Comparison of ENCODE assay signal across 12 mouse cellular contexts in genomic region chr5:123288079-123288478, GRCm38 (mm10). TPM values are rescaled to one million over a fixed set of nuclear protein-coding genes. Genes with fewer than 3 reads are reported as not detected.
DNase-seq lines count a peak whose midpoint lies in the region; TF ChIP-seq lines count a peak whose summit lies in the region.
"Had no signal": no experiment of that assay in that cellular context is flagged by ENCODE, and none has a peak within 500 bp of the region (broad histone marks: within the 10 kb centered on the region; RNA-seq: fewer than 3 reads in every experiment).

No protein-coding gene starts in this region.

- H3K9me3 ChIP-seq in forebrain, embryonic 10.5 days, result peaks cover 9% of the 10 kb centered on the region; the same call in 1 of the 2 replicates
- H3K9me3 ChIP-seq: hindbrain, embryonic 15.5 days; stomach, embryonic 15.5 days had no signal

- H3K27me3 ChIP-seq in testis, adult 2 months (ENCODE audit: control insufficient read depth, insufficient read depth, low read length), result no peaks in the 10 kb centered on the region
- H3K27me3 ChIP-seq in forebrain, embryonic 10.5 days (ENCODE audit: poor library complexity, severe bottlenecking), result no peaks in the 10 kb centered on the region
- H3K27me3 ChIP-seq: embryonic facial prominence, embryonic 15.5 days; hindbrain, embryonic 15.5 days; stomach, embryonic 15.5 days had no signal

- intact Hi-C loops in gastrocnemius, adult 2 months (cut with DNase I), result loop anchor here (5.0 kb wide), 1 partner anchor 89 kb away; no protein-coding TSS in a partner anchor

- DNase-seq in gastrocnemius, adult 2 months, result no peak
- DNase-seq in gastrocnemius, adult 18-20 months (ENCODE audit: low spot score), result no peak
- DNase-seq in testis, postnatal 10 days (ENCODE audit: low spot score), result no peak
- DNase-seq in kidney, postnatal 10 days, result peak; percentile 28
- no peak for DNase-seq in right cerebral cortex, postnatal 25 days
- DNase-seq in forebrain, embryonic 10.5 days (ENCODE audit: extremely low spot score, low spot score), result no peak
- no peak for DNase-seq in embryo, embryonic 9.5 days (ENCODE audit: extremely low spot score)
- DNase-seq: gastrocnemius, postnatal 25 days had no signal

- H3K4me1 ChIP-seq in testis, adult 2 months (ENCODE audit: control insufficient read depth, insufficient read depth, low read length), result no peaks in the 10 kb centered on the region
- H3K4me1 ChIP-seq in forebrain, embryonic 10.5 days, result 0 out of 2 replicates have a peak, but pooled peaks cover 2% of the 10 kb centered on the region
- H3K4me1 ChIP-seq: embryonic facial prominence, embryonic 15.5 days; hindbrain, embryonic 15.5 days; stomach, embryonic 15.5 days had no signal

- WGBS in forebrain, embryonic 10.5 days, result 76% methylated on average over 5 of the region's 5 CpGs

- peak; percentile 37; the same call in 1 of the 2 replicates for TF ChIP-seq CTCF in gastrocnemius, adult 2 months (IDR thresholded peaks at IDR 0.05)
- peak; percentile 16; the same call in 1 of the 2 replicates for TF ChIP-seq CTCF in testis, adult 2 months (IDR thresholded peaks at IDR 0.05; ENCODE audit: control insufficient read depth, insufficient read depth, insufficient replicate concordance, low read depth, low read length)

- no peaks in the 10 kb centered on the region; the same call in 1 of the 2 replicates for H3K36me3 ChIP-seq in testis, adult 2 months (ENCODE audit: control insufficient read depth, insufficient read depth, low read length)
- no peaks in the 10 kb centered on the region for H3K36me3 ChIP-seq in forebrain, embryonic 10.5 days (replicated peaks)
- H3K36me3 ChIP-seq: embryonic facial prominence, embryonic 15.5 days; hindbrain, embryonic 15.5 days; stomach, embryonic 15.5 days had no signal

- H3K4me3 ChIP-seq in gastrocnemius, adult 2 months, result no peak overlapping the region
- no peak overlapping the region for H3K4me3 ChIP-seq in testis, adult 2 months (ENCODE audit: control insufficient read depth, low read depth, low read length)
- no peak overlapping the region for H3K4me3 ChIP-seq in forebrain, embryonic 10.5 days
- H3K4me3 ChIP-seq: embryonic facial prominence, embryonic 15.5 days; hindbrain, embryonic 15.5 days; stomach, embryonic 15.5 days had no signal

- H3K27ac ChIP-seq in gastrocnemius, adult 2 months, result no peak overlapping the region
- H3K27ac ChIP-seq in testis, adult 2 months (ENCODE audit: control insufficient read depth, insufficient read depth, low read depth, low read length), result no peak overlapping the region
- no peak overlapping the region for H3K27ac ChIP-seq in forebrain, embryonic 10.5 days
- H3K27ac ChIP-seq: embryonic facial prominence, embryonic 15.5 days; hindbrain, embryonic 15.5 days; stomach, embryonic 15.5 days had no signal

- TF ChIP-seq POLR2A in testis, adult 2 months (IDR thresholded peaks at IDR 0.05; ENCODE audit: control insufficient read depth, low read depth, low read length), result no peak

RNA-seq across cellular contexts. Expression of gene Wdr66, which starts 36.2 kb away (rescaled TPM):
- total RNA-seq in gastrocnemius, adult 2 months (2021), result 1 to 10 TPM in 1 of 2 experiments, under 1 TPM in 1; 0.56 to 1.5 TPM
- 1 to 10 TPM in 1 of 2 experiments, under 1 TPM in 1; 0.76 to 1.2 TPM for total RNA-seq in gastrocnemius, adult 18-20 months (2021)
- polyA plus RNA-seq in testis, adult 2 months (2012; rRNA removed), result 45.1 and 46.7 TPM in 2 replicates
- 1.4 and 1.5 TPM in 2 replicates for polyA plus RNA-seq in forebrain, embryonic 10.5 days (2016; fragmentation: Nextera tagmentation; extraction: Ambion mirVana)

RNA-seq across cellular contexts. Expression of gene Bcl7a, which starts 55.6 kb away (rescaled TPM):
- total RNA-seq in gastrocnemius, adult 2 months (2021), result 10 to 100 TPM in 1 of 2 experiments, 1 to 10 TPM in 1; 4.9 to 10.7 TPM
- total RNA-seq in gastrocnemius, adult 18-20 months (2021), result 10 to 100 TPM in 1 of 2 experiments, 1 to 10 TPM in 1; 9.4 to 10.5 TPM
- polyA plus RNA-seq in testis, adult 2 months (2012; rRNA removed), result 0.73 and 0.88 TPM in 2 replicates
- polyA plus RNA-seq in forebrain, embryonic 10.5 days (2016; fragmentation: Nextera tagmentation; extraction: Ambion mirVana), result 38.4 and 41.8 TPM in 2 replicates
